Mouse (Mus musculus): ENCODE results near the gene Crybg2.

- TF ChIP-seq CTCF (conservative IDR thresholded peaks at IDR 0.05; ENCODE audit: insufficient read depth, insufficient read length, low read depth, low read length) (no peak), POLR2A (IDR thresholded peaks at IDR 0.05; ENCODE audit: low read depth, low read length) (no peak)
Observed at GRCm38 (mm10) chr4:134016767-134017166, 43.8 kb upstream of the Crybg2 start.

Data from kidney, adult 2 months (tissue).